Mouse (Mus musculus) common myeloid progenitor, adult 5-6 weeks (primary cell): ENCODE data around the gene Zfp423. TPM values are rescaled to one million over a fixed set of nuclear protein-coding genes. Genes with fewer than 3 reads are reported as not detected.

ENCODE experiments used
- ATAC-seq: replicated peaks from 2 replicates; pipeline ENCODE4 v1.8.0; 2016; ENCODE audit warnings: low read depth, mild to moderate bottlenecking, moderate TSS enrichment, inconsistent platforms; ENCODE audit not compliant: poor library complexity, severe bottlenecking
- total RNA-seq: library from RNA; stranded (forward); fragments of 200-1000, 187-1606 nt; gene quantifications from 2 replicates; pipeline ENCODE4 v1.2.3, GENCODE M21; 2017

Zfp423 gene
- total RNA-seq, 1 experiment from 2014 or later = not detected

DNA sequence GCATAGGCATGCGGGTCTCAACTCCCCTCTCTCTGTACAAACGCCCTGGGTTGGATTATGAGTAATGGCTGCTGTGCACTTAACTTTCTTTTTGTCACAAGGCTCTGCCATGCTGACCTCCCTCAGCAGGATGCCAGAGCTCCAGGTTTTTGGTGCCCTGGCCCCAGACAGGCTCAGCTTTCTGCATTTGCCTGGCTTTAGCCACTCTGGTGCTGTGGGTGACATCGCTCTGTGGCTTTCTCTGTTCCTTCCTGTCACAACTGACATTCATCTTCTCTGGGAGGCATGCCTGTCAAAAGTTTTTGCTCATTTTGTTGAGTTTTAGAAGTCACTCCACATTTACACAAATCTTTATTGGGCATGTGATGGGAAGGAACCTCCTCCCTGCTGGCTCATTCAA is 277.3 kb downstream of the Zfp423 start:
- ATAC-seq = peak; percentile 56; the same call in 1 of the 2 replicates

DNA sequence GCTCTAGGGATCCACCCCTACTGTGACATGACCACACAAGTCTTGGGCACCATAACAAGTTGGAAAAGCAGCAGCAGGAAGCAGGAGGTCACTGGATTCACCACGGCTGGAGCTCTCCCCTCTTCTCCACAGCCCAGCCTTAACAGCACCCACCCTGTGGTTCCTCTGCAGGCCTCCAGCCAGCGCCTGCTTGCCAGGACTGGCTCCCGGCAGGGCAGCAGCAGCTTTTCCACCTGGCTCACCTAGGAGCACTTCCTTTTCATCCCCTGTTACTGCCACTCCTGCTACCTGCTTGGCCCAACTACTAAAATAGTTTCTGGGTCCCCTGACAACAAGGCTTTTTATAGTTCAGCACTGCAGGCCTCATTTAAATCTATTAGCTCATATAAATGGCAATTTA is 279.4 kb downstream of the Zfp423 start:
- ATAC-seq = no peak

DNA sequence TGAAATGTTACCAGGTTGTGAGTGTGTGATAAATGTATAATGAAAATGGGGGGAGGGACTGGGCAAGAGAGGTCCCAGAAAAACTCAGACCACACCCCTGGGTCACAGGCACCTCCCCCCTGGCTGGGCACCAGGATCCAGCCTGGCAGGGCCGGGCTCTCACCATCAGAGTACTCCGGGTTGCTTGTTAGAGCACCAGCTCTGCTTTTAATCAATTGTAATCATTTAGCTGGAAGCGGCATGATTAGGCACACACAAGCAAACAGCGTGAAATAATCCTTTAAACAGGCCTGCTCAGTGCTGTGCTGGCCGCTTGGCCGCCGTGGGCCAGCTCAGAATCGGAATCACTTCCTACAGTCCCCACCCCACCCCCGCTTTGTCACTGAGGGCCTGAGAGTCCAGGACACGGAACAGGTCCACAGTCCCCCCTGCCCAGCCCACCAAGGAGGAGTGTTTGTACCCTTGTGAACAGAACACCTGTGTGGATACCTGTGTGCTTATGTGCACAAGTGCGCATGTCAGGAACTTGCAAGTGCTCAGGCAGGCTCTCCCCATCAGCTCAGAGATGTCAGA is 279.9 kb downstream of the Zfp423 start:
- ATAC-seq = no peak

DNA sequence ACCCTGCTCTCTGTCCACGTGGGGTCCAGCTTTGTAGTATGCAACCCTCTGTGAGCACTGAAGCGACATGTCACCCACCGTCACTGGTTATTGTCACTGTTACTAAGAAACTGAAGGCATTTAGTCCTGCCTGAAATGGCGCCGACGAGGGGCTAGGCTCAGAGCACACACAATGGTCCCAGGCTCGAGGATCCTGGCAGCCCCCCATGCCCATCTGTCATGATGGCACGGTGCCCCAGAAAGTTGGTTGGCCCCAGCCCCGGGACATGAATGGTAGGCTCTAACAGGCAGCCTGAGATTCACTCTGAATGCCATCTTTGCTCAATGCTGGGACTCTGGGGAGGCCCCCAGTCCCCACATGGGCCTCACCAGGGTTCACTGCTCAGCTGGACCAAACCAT is 284.0 kb downstream of the Zfp423 start:
- no peak for ATAC-seq

DNA sequence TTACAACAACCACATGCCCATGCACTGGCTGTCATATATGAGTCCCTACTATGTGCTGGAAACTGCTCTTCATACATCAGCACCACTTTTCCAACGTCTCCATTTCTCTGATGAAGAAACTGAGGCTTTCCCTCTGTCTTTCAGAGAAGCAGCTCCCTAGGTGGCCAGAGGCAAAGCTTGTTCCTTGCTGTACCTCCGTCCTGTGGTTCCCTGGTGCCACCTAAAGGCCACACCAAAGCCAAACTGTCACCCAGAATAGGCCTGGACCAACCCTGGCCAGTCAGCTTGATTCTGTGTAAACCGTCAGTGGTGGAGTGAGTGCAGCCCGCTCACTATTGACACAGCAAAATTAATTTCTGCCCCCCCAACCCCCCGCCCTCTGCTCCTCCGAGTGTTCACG is 285.2 kb downstream of the Zfp423 start:
- no peak for ATAC-seq

DNA sequence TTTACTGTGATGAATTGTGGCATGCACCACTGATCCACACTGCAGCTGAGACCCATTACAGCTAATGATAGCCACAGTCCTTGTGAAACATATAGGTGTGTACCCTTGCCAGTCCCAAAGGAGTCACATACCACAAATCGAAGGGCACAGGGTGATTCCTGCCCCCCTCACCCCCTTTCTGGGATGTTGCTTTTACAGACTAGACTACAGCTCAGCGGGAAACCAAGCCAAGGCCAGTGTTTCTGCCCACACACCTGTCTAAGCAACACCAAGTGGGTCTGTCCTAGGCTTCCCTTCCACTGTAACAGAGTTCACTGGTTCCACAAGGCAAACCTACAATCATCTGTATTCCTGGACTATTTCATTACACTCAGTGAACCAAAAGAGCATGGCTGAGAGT is 287.2 kb downstream of the Zfp423 start:
- no peak for ATAC-seq

DNA sequence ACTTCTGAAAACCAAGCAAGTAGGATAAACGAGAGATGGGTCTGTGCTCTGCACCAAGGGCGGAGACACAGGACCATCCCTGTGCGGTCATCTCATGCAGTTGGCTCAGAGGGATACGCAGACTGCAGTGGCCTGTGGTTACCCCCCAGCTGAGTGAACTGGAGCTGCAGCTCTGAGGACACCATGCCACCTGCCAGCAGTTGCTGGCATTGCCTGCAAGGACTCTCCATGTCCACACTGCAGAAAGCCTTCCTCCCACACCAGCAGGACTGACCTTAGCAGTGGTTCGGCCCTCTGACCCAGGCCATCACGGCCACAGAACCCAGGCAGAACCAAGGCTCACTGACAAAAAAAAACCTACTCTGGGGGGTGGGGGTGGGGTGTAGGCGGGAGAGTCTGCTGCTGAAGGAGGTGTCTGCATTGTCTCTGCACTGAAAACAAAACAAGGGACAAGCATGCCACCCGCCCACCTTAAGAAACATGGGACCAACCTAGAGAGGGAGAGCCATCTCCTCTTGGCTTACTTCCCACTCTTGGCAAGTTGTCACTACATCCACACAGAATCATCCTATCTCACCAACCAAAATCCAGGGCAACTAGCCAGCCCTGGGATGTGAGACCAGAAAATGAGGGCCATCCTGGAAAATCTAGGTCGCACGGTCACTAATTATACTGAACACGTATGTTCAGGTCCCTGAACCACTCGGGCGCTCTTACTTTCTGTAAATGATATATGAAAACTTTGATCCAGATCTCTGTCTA is 288.0 kb downstream of the Zfp423 start:
- ATAC-seq = no peak

DNA sequence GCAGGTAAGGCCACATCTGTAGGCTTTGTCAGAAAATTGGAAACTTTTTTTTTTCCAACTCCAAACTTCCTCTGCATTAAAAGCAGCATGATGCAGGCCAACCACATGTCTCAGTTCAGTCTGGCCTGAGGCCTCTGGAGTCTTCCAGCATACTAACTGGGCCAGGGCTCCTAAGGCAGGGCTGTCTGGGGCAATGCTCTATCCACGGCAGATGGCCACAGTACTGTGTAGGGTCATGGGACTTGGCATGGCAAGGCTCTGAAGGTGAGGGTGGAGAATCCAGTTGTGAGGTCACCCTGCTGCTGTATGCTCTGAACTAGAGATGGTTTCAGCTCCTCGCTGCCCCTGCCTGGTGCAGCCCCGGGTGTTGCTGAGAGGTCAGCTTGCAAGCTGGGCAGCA is 289.2 kb downstream of the Zfp423 start:
- ATAC-seq = no peak

DNA sequence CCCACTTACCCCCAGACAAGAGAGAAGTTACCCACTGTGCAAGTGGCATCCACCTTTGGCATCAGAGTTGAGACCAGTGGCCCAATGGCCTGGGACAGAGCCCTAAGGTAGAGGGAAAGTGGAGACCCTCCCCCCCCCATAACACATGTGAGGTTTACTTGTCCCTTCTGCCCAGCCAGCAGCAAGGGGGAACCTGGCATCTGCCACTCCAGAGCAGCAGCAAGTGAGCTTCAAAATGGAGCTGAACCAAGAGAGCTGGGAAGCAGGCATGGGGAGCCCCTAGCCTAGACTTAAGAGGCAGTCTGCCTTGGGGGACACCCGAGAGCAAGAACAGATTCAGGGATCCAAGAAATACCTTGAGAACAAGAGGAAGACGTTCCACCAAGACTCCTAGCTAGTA is 290.7 kb downstream of the Zfp423 start:
- ATAC-seq = no peak

DNA sequence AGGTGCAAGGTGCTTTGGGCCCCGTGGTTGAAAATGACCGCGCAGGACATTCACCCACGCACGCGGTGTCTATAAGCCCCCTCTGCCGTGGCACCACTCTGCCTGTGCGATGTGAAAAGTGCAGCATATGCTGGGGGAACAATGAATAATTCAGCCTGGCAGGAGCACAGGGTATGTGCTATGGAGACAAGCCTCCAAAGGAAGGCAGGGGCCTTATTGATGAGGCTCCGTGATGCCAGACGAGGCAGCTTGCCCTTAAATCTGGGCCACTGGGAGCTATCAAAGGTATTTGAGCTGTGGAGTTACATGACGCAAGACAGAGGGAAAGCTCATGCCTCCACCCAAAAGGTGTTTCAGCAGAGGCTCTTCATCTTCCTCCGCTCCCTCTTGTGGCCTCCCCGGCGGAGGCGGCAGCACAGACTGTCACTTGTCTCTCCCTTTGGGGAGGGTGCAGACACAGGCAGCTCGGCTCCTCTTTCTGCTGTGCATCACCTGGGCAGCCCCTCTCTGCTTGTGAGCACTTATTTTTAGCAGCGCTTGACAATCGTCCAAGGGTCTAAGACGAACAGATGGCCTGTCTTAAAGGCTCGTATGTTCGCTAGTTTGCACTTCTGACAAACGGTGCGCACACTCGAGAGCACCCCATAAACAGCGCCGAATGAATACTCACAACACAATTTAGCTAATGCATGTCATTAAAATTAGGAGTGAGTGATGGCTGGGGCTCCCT is 291.3 kb downstream of the Zfp423 start:
- ATAC-seq = no peak

DNA sequence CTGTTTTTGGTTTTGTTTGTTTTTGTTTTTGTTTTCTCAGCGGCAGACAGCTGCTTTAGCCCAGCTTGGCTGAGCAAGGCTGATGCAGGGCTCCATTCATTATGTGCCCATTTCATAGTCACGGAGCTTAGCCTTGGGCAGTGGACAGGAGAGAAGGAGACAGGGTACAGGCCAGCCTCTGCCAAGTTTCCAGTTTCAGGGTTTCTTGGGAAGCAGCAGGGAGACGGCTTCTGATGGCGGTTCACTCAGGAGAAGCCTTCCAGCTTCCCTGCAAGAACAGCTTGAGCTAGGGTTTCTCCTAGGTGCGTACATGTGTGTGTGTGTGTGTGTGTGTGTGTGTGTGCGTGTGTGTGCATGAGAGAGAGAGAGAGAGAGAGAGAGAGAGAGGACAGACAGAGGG is 292.1 kb downstream of the Zfp423 start:
- ATAC-seq = no peak

DNA sequence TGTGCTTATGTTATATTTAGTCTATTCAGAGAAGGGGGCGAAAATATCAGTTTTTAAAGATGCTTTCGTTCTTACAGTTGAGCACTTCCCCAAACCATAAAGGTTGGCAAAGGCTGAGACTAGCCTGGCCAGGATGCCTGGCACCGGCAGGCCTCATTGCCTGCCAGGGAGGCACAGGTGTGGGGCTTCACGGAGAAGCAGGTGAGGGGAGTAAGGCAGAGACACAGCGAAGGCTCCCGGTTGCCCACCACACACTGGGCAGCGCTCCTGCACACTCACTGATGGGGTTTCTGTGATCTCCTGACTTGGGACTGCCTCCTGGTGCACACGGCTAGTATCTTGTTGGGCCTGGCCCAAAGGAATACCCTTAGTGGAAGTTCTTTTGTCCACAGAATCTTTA is 294.1 kb downstream of the Zfp423 start:
- ATAC-seq = no peak

DNA sequence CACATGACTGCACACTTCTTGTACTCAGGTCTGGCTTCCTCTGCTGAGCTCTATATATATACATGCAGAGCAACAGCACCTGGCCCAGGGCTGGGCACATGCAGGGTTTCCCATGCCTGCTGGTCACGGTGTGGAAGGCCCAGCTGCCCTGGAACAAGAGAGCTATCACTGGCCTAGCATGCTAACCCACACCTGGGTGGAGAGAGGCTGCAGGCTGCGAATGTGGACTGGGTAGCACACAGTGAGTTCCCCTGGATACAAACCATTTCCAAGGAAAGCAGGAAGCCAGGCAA is 295.2 kb downstream of the Zfp423 start:
- no peak for ATAC-seq

DNA sequence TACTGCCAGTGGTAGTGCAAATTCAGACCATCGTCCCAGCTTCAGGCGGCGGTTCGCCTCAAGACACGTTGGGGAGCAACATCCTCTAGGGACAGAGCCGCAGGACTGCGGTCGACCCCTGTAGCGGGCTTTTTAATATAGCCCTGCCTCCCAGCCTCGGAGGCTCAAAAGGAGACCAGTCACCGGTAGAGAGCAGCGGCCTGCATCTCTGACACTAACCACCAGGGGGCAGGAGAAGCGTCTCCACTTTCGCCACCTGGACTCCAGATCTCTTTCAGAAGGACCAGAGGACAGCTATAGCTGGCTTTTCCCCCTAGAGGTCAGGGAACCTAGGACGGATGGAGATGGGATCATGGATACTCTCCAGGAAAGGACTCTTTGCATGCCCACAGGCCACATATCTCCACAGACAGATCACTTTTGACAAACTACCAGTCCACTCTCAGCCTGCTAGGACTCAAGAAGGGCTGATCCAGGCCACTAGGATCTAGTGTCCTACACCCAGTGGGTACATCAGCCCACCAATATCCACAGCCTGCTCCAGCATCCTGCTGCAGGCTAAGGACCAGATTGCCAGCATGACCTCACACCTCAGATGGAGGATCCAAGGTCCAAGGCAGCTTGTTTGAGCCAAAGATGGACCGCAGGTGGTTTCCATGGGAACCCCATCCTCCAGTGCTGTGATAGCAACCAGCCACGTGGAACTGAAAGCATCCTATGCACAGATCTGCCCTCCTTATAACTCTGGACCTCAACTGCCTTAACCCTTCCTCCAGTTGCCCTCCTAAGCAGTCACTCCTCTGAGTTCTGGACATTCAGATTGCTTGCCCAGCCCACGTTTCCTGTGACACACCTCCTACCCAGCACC is 295.8 kb downstream of the Zfp423 start:
- ATAC-seq = peak; percentile 85

DNA sequence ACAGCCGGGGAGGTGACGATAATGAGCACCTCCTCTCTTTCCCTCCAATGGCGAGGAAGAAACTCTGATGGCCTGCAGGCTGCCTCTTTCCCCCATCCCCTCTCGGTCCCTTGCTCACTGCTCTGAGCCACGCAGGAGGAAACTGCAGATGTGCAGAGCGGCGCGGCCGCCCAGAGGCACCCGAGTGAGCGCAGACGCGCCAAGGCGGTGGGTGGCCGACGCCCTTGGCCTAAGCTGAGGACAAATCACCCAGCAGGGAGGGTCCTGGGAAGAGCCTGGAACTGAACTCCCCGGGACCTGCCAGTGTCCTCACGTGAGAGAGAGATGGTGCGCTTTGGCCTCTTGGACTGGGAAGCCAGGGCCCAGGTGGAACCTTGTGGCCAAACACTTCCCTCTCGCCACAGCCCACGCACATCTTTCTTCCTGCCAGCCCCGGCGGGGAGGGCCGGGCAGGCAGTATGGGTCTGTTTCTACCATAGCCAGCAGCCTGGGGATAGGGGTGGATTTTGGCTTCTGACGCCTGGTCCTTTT is 296.5 kb downstream of the Zfp423 start:
- ATAC-seq = peak; percentile 23

DNA sequence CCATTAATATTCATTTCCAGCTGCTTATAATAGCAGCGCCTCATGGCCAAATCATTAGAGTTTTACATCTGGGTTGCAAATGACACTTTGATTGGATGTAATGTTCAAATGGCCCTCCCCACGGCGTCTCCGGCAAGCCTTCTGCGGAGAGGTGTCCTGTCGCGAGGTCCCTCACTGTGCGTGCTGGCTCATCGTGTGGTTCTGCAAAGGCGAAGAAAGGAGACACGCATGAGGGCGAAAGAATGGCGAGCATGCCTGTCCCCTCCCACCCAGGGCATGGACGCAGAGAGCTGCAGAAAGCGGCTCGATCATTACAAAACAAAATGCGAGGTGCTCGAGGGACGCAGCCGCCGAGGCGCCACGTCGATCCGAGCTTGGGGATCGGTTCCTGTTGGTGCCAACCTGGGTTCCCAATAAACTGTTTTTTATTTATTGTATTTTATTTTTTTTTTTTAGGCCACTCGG is 297.1 kb downstream of the Zfp423 start:
- ATAC-seq = no peak

DNA sequence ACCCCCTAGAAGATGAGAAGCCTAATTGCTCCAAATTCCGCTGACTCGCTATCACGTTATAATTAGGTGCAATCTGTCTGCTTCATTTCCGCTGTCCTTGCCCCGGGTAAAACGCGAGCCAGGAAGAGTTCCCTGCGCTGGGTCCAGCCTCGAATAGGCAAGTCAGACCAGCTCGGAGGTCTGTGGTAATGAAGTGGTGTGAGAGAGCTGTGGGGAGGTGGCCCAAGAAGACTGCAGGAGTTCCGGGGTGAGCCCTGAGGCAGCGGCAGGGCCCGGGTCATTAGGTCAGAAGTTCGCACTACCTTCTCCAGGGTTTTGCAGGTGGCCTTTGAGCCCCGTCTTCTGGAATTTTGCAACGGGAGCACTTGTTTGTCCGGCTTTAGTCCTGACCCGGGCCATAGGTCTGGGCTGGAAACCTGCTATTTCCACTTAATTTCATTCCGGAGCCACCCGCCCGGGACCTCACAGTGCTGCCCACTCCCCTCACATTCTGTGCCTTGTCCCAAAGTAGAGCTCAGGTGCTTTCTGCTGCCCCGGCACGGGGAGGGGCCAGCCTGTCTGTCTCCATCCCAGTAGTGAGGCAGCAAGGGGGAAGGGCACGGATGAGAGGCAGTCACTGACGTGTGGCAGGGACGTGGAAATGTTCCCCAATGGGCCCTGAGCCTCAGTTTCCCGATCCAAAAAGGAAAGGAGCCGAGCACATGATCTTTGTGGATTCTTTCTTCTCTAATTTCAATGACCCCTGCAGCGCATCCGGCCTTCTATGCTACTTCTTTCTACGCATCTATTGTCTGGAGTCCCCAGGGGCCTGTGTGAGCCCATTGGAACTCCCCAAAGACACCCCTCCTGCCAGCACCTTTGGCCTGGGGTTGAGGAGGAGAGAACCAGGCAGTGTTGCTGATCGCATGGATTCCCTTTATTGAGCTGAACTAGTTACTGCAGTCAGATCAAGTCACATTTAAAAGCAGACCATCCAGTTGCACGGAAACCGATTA is 298.2 kb downstream of the Zfp423 start:
- no peak for ATAC-seq

DNA sequence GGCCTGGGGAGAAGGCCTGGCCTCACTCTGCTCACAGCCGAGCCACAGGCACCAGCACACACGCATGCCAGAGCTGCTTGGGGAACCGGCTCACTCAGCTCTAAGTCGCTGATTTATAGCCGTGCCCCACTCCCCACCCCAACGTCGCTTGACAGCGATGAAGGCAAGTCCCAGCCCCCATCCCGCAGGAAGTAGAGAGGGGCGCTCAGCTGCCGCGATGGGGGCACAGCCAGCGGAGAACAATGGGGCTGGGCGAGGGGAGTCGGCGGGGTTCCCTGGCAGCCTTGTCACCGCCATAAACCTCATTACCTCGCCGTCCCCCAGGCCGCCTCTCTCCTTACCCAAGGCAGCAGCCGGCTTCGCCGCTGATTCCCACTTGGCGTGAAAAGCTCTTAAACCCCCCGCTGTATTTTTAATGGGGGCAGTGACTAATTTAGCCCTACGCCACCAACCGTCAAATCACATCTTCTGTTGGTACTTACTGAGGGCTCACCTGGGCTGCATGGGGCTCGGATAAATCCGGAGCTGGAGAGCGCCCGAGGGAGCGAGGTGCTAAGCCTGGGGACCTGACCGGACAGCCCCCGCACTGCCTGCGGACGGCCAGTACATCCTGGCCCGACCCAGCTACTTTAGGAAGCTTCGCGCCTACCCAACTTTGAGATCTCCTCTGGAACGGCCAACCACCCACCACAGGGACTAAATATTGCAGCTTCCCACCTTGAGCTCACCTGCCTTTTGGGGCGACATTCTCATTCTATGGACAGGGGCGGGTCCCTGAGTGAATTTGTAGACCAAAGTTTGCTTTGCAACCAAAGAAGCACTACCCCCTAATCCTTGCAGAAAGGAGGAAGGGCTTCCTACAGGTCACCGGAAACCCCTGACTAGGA is 299.1 kb downstream of the Zfp423 start:
- ATAC-seq = no peak
